Comparison of ENCODE assay signal across 35 mouse cellular contexts in the genomic region with DNA sequence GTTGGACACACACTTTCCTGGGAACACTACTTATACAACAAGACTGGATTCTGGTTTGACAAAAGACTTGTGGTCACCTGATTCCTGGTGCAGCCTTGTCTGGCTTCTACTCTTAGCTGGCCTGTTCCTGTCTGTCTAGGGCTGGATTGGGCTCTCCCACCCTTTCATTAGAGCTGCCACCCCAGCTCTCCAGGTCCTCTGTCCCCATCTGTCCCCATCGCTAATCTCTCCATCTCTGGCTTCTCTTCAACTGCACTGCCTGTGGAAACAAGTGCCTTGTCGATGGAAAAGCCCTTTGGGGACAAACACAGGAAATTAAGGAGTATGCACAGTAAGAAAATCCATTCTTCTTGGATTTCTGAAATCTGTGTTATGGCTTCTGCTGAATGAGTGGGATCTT. TPM values are rescaled to one million over a fixed set of nuclear protein-coding genes. Genes with fewer than 3 reads are reported as not detected.
"Had no signal": no experiment of that assay in that cellular context is flagged by ENCODE, and none has a peak within 500 bp of the region (broad histone marks: within the 10 kb centered on the region; RNA-seq: fewer than 3 reads in every experiment).

No protein-coding gene starts in this region.

- H3K9ac ChIP-seq: heart, embryonic 12.5 days; heart, embryonic 13.5 days; heart, embryonic 15.5 days; hindbrain, embryonic 12.5 days; hindbrain, embryonic 13.5 days; hindbrain, embryonic 14.5 days; hindbrain, embryonic 15.5 days; intestine, embryonic 15.5 days; kidney, embryonic 15.5 days had no signal

- H3K4me2 ChIP-seq: heart, embryonic 11.5 days; heart, embryonic 12.5 days; heart, embryonic 13.5 days; heart, embryonic 15.5 days; hindbrain, embryonic 12.5 days; hindbrain, embryonic 13.5 days; hindbrain, embryonic 14.5 days; hindbrain, embryonic 15.5 days; intestine, embryonic 15.5 days; kidney, embryonic 15.5 days had no signal

- H3K9me3 ChIP-seq: heart, embryonic 10.5 days; heart, embryonic 12.5 days; heart, embryonic 13.5 days; heart, embryonic 15.5 days; hindbrain, embryonic 12.5 days; hindbrain, embryonic 13.5 days; hindbrain, embryonic 15.5 days; intestine, embryonic 15.5 days; kidney, embryonic 15.5 days had no signal

- H3K27me3 ChIP-seq: hindbrain, embryonic 12.5 days; hindbrain, embryonic 13.5 days; hindbrain, embryonic 15.5 days; intestine, embryonic 15.5 days; kidney, embryonic 15.5 days had no signal

- H3K4me3 ChIP-seq: heart, embryonic 10.5 days; heart, embryonic 12.5 days; heart, embryonic 13.5 days; heart, embryonic 15.5 days; hindbrain, embryonic 12.5 days; hindbrain, embryonic 13.5 days; hindbrain, embryonic 15.5 days; intestine, embryonic 15.5 days; kidney, embryonic 15.5 days; layer of hippocampus, adult 2 months; left cerebral cortex, adult 2 months had no signal

- ATAC-seq: hindbrain, embryonic 16.5 days; hindbrain, postnatal 0 days; inflammation-experienced regulatory T-cells, adult 6 months; intestine, embryonic 15.5 days; intestine, embryonic 16.5 days; intestine, postnatal 0 days had no signal

- H3K36me3 ChIP-seq: heart, embryonic 10.5 days; heart, embryonic 12.5 days; heart, embryonic 13.5 days; heart, embryonic 15.5 days; hindbrain, embryonic 12.5 days; hindbrain, embryonic 13.5 days; hindbrain, embryonic 15.5 days; intestine, embryonic 15.5 days; kidney, embryonic 15.5 days had no signal

- DNase-seq: heart, postnatal 10 days; heart, postnatal 14 days; heart, postnatal 36 days; heart, postnatal 4 days; kidney, adult 11 months; kidney, adult 18-20 months; kidney, adult 2 months; kidney, adult 8-10 months; kidney, adult 9 months; kidney, postnatal 10 days; kidney, postnatal 14 days; kidney, postnatal 25 days; kidney, postnatal 36 days; kidney, postnatal 4 days; layer of hippocampus, adult 9-11 months; layer of hippocampus, postnatal 36 days had no signal

- H3K27ac ChIP-seq: heart, embryonic 10.5 days; heart, embryonic 13.5 days; heart, embryonic 15.5 days; hindbrain, embryonic 12.5 days; hindbrain, embryonic 13.5 days; hindbrain, embryonic 14.5 days; hindbrain, embryonic 15.5 days; hindbrain, postnatal 0 days; intestine, embryonic 15.5 days; kidney, embryonic 15.5 days; kidney, postnatal 0 days; layer of hippocampus, adult 2 months; left cerebral cortex, adult 2 months had no signal

RNA-seq across cellular contexts. Expression of gene Adcyap1r1, which starts 12.9 kb away (rescaled TPM):
- polyA plus RNA-seq: inflammation-experienced regulatory T-cells, adult 6 months had no signal
